Comparison of ENCODE assay signal across 17 mouse cellular contexts in genomic region chrX:93664787-93665186, GRCm38 (mm10). TPM values are rescaled to one million over a fixed set of nuclear protein-coding genes. Genes with fewer than 3 reads are reported as not detected.
DNase-seq lines count a peak whose midpoint lies in the region; ATAC-seq and TF ChIP-seq lines count a peak whose summit lies in the region.
"Had no signal": no experiment of that assay in that cellular context is flagged by ENCODE, and none has a peak within 500 bp of the region (broad histone marks: within the 10 kb centered on the region; RNA-seq: fewer than 3 reads in every experiment).

No protein-coding gene starts in this region.

- no peak overlapping the region for H3K4me3 ChIP-seq in G1E (ENCODE audit: low read depth, low read length)
- H3K4me3 ChIP-seq: forebrain, embryonic 12.5 days; hindbrain, embryonic 10.5 days; stomach, embryonic 15.5 days had no signal

- no peaks in the 10 kb centered on the region for H3K36me3 ChIP-seq in G1E (replicated peaks)
- H3K36me3 ChIP-seq: forebrain, embryonic 12.5 days; hindbrain, embryonic 10.5 days; stomach, embryonic 15.5 days had no signal

- DNase-seq in G1E (ENCODE audit: low spot score) (no peak), ZHBTc4 (ENCODE audit: low read depth, low spot score) (peak; percentile 46)
- DNase-seq in induced T-regulatory cell, adult 2 months (ENCODE audit: low read depth) = peak; percentile 6
- no peak for DNase-seq in adrenal gland, adult 8-10 months
- DNase-seq in gastrocnemius, adult 8-10 months (ENCODE audit: low spot score in 2 of 2) = no peak
- no peak for DNase-seq in neural tube, embryonic 10.5 days (ENCODE audit: extremely low spot score, low spot score)
- DNase-seq in kidney, adult 11 months = no peak
- DNase-seq: cerebellum, postnatal 25 days; gastrocnemius, postnatal 25 days; kidney, adult 2 months; kidney, postnatal 10 days; layer of hippocampus, postnatal 36 days; midbrain, embryonic 14.5 days had no signal

- H3K4me1 ChIP-seq in G1E (ENCODE audit: insufficient read depth, low read depth, low read length) = peaks cover 12% of the 10 kb centered on the region; the same call in 1 of the 2 replicates
- H3K4me1 ChIP-seq: forebrain, embryonic 12.5 days; hindbrain, embryonic 10.5 days; stomach, embryonic 15.5 days had no signal

- no peaks in the 10 kb centered on the region for H3K27me3 ChIP-seq in G1E (ENCODE audit: insufficient read depth, low read length)
- H3K27me3 ChIP-seq: forebrain, embryonic 12.5 days; stomach, embryonic 15.5 days had no signal

- ATAC-seq in G1E (ENCODE audit: extremely low read depth, insufficient number of reproducible peaks, low FRiP score, poor library complexity, severe bottlenecking) = peak; percentile 70
- peak; percentile 70 for ATAC-seq in megakaryocyte progenitor cell, adult 5-6 weeks (replicated peaks; ENCODE audit: poor library complexity)

- no peak for TF ChIP-seq CTCF in G1E (IDR thresholded peaks at IDR 0.05; ENCODE audit: low read depth, low read length)

- no peaks in the 10 kb centered on the region for H3K9me3 ChIP-seq in G1E (replicated peaks)
- H3K9me3 ChIP-seq: forebrain, embryonic 12.5 days; hindbrain, embryonic 10.5 days; stomach, embryonic 15.5 days had no signal

RNA-seq across cellular contexts. Expression of gene Pcyt1b, which starts 10.1 kb away (rescaled TPM):
- 6.0 and 17.1 TPM in 2 replicates for total RNA-seq in G1E (2014; fragmentation: Nextera tagmentation)
- total RNA-seq in G1E (2017) = 11.0 and 16.8 TPM in 2 replicates
- polyA plus RNA-seq in G1E (2012) = 1.3 and 1.8 TPM in 2 replicates
- total RNA-seq in megakaryocyte progenitor cell, adult 5-6 weeks (2015) = 1.5 and 1.7 TPM in 2 replicates
- 1.5 and 2.9 TPM in 2 replicates for total RNA-seq in megakaryocyte progenitor cell, adult 5-6 weeks (2017)
- total RNA-seq in adrenal gland, adult 8-10 months (2022) = 1 to 10 TPM in 3 of 4 experiments, under 1 TPM in 1; 0.55 to 1.6 (median 1.1) TPM
- under 1 TPM in 2 of 4 experiments, not detected in 2; 0.07 to 0.39 TPM for total RNA-seq in gastrocnemius, adult 8-10 months (2022)

RNA-seq across cellular contexts. Expression of gene Pola1, which starts 32.8 kb away (rescaled TPM):
- 91.6 and 100 TPM in 2 replicates for total RNA-seq in G1E (2014; fragmentation: Nextera tagmentation)
- 91.5 and 104 TPM in 2 replicates for total RNA-seq in G1E (2017)
- 4.1 and 6.2 TPM in 2 replicates for polyA plus RNA-seq in G1E (2012)
- total RNA-seq in megakaryocyte progenitor cell, adult 5-6 weeks (2015) = 68.0 and 68.9 TPM in 2 replicates
- total RNA-seq in megakaryocyte progenitor cell, adult 5-6 weeks (2017) = 114 and 142 TPM in 2 replicates
- 10 to 100 TPM in 1 of 4 experiments, 1 to 10 TPM in 3; 6.5 to 10.1 (median 9.2) TPM for total RNA-seq in adrenal gland, adult 8-10 months (2022)
- total RNA-seq in gastrocnemius, adult 8-10 months (2022) = 1 to 10 TPM; 1.3 to 2.9 (median 1.6) TPM

Comparison
In these comparisons a context has a peak if more than half of its experiments do, and no peak if none do; other contexts are left out.
1. DNase-seq: peak in ZHBTc4 (single experiment) and induced T-regulatory cell, adult 2 months (single experiment); none in G1E (single experiment), adrenal gland, adult 8-10 months (single experiment), gastrocnemius, adult 8-10 months (0 of 2), neural tube, embryonic 10.5 days (single experiment) and kidney, adult 11 months (single experiment).
2. RNA of gene Pola1, which starts 32.8 kb away (total RNA-seq): 68.0 to 142 TPM in megakaryocyte progenitor cell, adult 5-6 weeks and 91.5 to 104 TPM in G1E; 6.5 to 10.1 TPM in adrenal gland, adult 8-10 months and 1.3 to 2.9 TPM in gastrocnemius, adult 8-10 months; every median in the first group is over 4 times any median in the second.